ENCODE assay signal across 8 mouse cellular contexts in the genomic region with DNA sequence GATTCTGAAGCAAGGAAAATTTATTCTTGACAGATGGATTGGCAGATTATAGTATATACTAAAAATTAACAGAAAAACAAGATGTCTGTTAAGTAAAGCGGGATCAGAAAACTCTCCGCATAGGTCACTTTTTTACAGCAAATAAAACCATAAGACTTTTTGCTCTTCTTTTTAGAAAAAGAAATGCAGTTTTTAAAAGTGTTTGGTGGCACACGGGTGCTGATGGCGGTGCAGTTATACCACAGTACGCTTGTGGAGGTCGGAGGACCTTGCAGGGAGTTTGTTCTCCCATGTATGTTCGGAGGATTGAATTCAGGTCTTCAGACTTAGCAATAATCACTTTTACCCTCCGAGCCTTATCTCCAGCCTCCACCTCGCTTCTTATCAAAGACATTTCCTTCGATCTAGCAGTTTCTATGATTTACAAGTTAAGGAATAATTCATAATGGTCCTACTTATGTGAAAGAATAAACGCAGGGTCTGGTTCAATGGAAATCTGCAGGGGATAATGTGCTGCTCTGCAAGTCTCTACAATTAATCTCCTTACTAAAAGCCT.
DNase-seq lines count a peak whose midpoint lies in the region; ATAC-seq and TF ChIP-seq lines count a peak whose summit lies in the region.

No protein-coding gene starts in this region.

- intact Hi-C loops in left cerebral cortex, postnatal 14 days (cut with DNase I), result loop anchor here (2.0 kb wide), 1 partner anchor 49 kb away; no protein-coding TSS in a partner anchor

- DNase-seq in heart, adult 9 months (ENCODE audit: low spot score in 2 of 2), result no peak
- no peak for DNase-seq in limb, embryonic 14.5 days (ENCODE audit: low spot score)
- DNase-seq in retina, postnatal 7 days (ENCODE audit: low read depth, low spot score), result peak; percentile 24
- DNase-seq in left cerebral cortex, postnatal 14 days (ENCODE audit: low spot score in 2 of 2), result no peak

- ATAC-seq in heart, embryonic 11.5 days (replicated peaks; ENCODE audit: insufficient number of reproducible peaks, low FRiP score, low TSS enrichment), result no peak
- ATAC-seq in limb, embryonic 14.5 days (ENCODE audit: low FRiP score, low read depth), result no peak; the same call in 1 of the 2 replicates
- no peak for ATAC-seq in activated CD4-positive, CD25-positive, alpha-beta regulatory T cell, adult 4 months

- H3K4me3 ChIP-seq in heart, embryonic 11.5 days (ENCODE audit: low read depth, low read length), result peak overlapping the region; percentile 28
- H3K4me3 ChIP-seq in ES-Bruce4 (ENCODE audit: low read depth, low read length), result no peak overlapping the region
- peak overlapping the region; percentile 65 for H3K4me3 ChIP-seq in erythroblast, embryonic 14.5 days (replicated peaks)
- H3K4me3 ChIP-seq in limb, embryonic 14.5 days (replicated peaks; ENCODE audit: low read length), result peak overlapping the region; percentile 31

- peak overlapping the region; percentile 68 for H3K4me2 ChIP-seq in heart, embryonic 11.5 days
- H3K4me2 ChIP-seq in limb, embryonic 14.5 days (replicated peaks; ENCODE audit: low read depth, low read length, severe bottlenecking), result peak overlapping the region; percentile 69

- no peaks in the 10 kb centered on the region; the same call in 1 of the 2 replicates for H3K4me1 ChIP-seq in heart, embryonic 11.5 days (ENCODE audit: control insufficient read depth, insufficient read depth, low read length)
- H3K4me1 ChIP-seq in ES-Bruce4 (ENCODE audit: control insufficient read depth, insufficient read depth, low read length), result peaks cover 10% of the 10 kb centered on the region
- H3K4me1 ChIP-seq in erythroblast, embryonic 14.5 days (ENCODE audit: control insufficient read depth), result peaks cover 36% of the 10 kb centered on the region
- H3K4me1 ChIP-seq in limb, embryonic 14.5 days (ENCODE audit: control insufficient read depth, insufficient read depth, low read length), result peaks cover 22% of the 10 kb centered on the region

- peak overlapping the region; percentile 66 for H3K9ac ChIP-seq in heart, embryonic 11.5 days (ENCODE audit: low read depth, low read length)
- peak overlapping the region; percentile 80 for H3K9ac ChIP-seq in ES-Bruce4 (ENCODE audit: low read depth, poor library complexity, severe bottlenecking)
- peak overlapping the region; percentile 63 for H3K9ac ChIP-seq in limb, embryonic 14.5 days (ENCODE audit: low read depth, low read length, severe bottlenecking)

- H3K27ac ChIP-seq in heart, embryonic 11.5 days (ENCODE audit: low read depth, low read length), result peak overlapping the region; percentile 86
- H3K27ac ChIP-seq in ES-Bruce4 (ENCODE audit: insufficient read depth, low read length), result peak overlapping the region; percentile 92
- peak overlapping the region; percentile 94 for H3K27ac ChIP-seq in limb, embryonic 14.5 days (replicated peaks; ENCODE audit: low read depth, low read length)

- H3K9me3 ChIP-seq in heart, embryonic 11.5 days (replicated peaks; ENCODE audit: control insufficient read depth, low read length), result no peaks in the 10 kb centered on the region
- H3K9me3 ChIP-seq in ES-Bruce4 (replicated peaks; ENCODE audit: control insufficient read depth, insufficient read depth, low read length, poor library complexity, severe bottlenecking), result no peaks in the 10 kb centered on the region
- H3K9me3 ChIP-seq in erythroblast, embryonic 14.5 days (ENCODE audit: control insufficient read depth, low read length), result no peaks in the 10 kb centered on the region
- no peaks in the 10 kb centered on the region for H3K9me3 ChIP-seq in limb, embryonic 14.5 days (ENCODE audit: control insufficient read depth, low read length)

- H3K27me3 ChIP-seq in heart, embryonic 11.5 days (ENCODE audit: control insufficient read depth, insufficient read depth, low read length), result no peaks in the 10 kb centered on the region
- no peaks in the 10 kb centered on the region for H3K27me3 ChIP-seq in ES-Bruce4 (ENCODE audit: control insufficient read depth, insufficient read depth, low read length, poor library complexity, severe bottlenecking)
- no peaks in the 10 kb centered on the region for H3K27me3 ChIP-seq in erythroblast, embryonic 14.5 days (ENCODE audit: control insufficient read depth)
- no peaks in the 10 kb centered on the region for H3K27me3 ChIP-seq in limb, embryonic 14.5 days (ENCODE audit: control insufficient read depth, insufficient read depth, low read length)

- 11% methylated on average over 11 of the region's 11 CpGs for WGBS in heart, embryonic 11.5 days (ENCODE audit: insufficient replicate concordance)
- 6% methylated on average over 11 of the region's 11 CpGs for WGBS in limb, embryonic 14.5 days

- no peak for TF ChIP-seq EP300 in ES-Bruce4 (IDR thresholded peaks at IDR 0.05; ENCODE audit: insufficient read depth, low read depth, low read length)

- no peaks in the 10 kb centered on the region for H3K36me3 ChIP-seq in heart, embryonic 11.5 days (ENCODE audit: control insufficient read depth, insufficient read depth, low read length)
- no peaks in the 10 kb centered on the region for H3K36me3 ChIP-seq in ES-Bruce4 (ENCODE audit: control insufficient read depth, insufficient read depth, low read length, poor library complexity, severe bottlenecking)
- H3K36me3 ChIP-seq in erythroblast, embryonic 14.5 days (ENCODE audit: control insufficient read depth), result no peaks in the 10 kb centered on the region
- no peaks in the 10 kb centered on the region for H3K36me3 ChIP-seq in limb, embryonic 14.5 days (ENCODE audit: control insufficient read depth, insufficient read depth, low read length)

- TF ChIP-seq CTCF in ES-Bruce4 (IDR thresholded peaks at IDR 0.05; ENCODE audit: low read depth, low read length), result no peak

- TF ChIP-seq POLR2A in ES-Bruce4 (IDR thresholded peaks at IDR 0.05; ENCODE audit: insufficient read depth, low read length), result no peak
- TF ChIP-seq POLR2A in limb, embryonic 14.5 days (IDR thresholded peaks at IDR 0.05; ENCODE audit: borderline replicate concordance, extremely low read depth, insufficient read depth, insufficient read length), result no peak
